In the genomic region with DNA sequence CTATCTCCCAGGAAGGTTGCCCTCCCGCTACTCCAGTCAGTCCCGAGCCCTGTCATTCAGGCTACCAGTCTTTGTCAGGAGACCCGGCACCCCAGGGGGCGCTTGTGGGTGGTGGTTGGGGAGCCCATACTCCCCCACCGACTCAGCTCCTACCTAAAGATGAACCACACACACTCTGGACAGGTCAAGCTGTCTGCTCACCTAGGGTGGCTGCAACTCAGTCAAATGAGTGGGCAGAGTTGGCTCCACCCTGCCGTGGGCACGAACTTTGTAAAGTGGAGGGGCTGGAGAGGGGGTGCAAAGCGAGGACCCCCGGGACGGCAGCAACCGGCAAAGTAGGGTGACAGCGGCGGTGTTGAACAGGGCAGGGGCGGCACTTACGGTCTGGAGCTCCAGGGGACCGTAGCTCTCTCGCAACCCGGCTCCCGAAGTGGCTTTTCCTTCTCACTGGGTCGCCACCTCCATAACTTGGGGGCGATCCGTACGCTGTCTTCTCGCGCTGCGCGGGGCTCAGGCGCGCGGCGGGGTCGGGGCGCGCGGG, we compare ENCODE assay signal across 9 mouse cellular contexts. TPM values are rescaled to one million over a fixed set of nuclear protein-coding genes. Genes with fewer than 3 reads are reported as not detected.
A peak's percentile ranks its signal among the peaks of the same experiment; 100 is the strongest.
DNase-seq lines count a peak whose midpoint lies in the region; ATAC-seq and TF ChIP-seq lines count a peak whose summit lies in the region.
"Had no signal": no experiment of that assay in that cellular context is flagged by ENCODE, and none has a peak within 500 bp of the region (broad histone marks: within the 10 kb centered on the region; RNA-seq: fewer than 3 reads in every experiment).

No protein-coding gene starts in this region.

- peak; percentile 48 for DNase-seq in gastrocnemius, adult 2 months
- DNase-seq in gastrocnemius, postnatal 36 days: no peak
- no peak for DNase-seq in testis, postnatal 14 days (ENCODE audit: low spot score)
- DNase-seq in embryo, embryonic 10.5 days (ENCODE audit: low spot score): no peak
- DNase-seq in adrenal gland, postnatal 4 days (ENCODE audit: low spot score in 2 of 2): no peak

- H3K4me2 ChIP-seq in intestine, embryonic 15.5 days (replicated peaks): peak overlapping the region; percentile 97
- peak overlapping the region; percentile 77 for H3K4me2 ChIP-seq in midbrain, embryonic 16.5 days (ENCODE audit: low read length)

- WGBS in intestine, embryonic 15.5 days: 2% methylated on average over 35 of the region's 35 CpGs
- WGBS in midbrain, embryonic 16.5 days: under 1% methylated on average over 34 of the region's 35 CpGs

- ATAC-seq in intestine, embryonic 15.5 days: peak; percentile 6; the same call in 1 of the 2 replicates
- ATAC-seq in midbrain, embryonic 16.5 days: peak; percentile 6; the same call in 1 of the 2 replicates

- TF ChIP-seq POLR2A in testis, adult 2 months (IDR thresholded peaks at IDR 0.05; ENCODE audit: control insufficient read depth, low read depth, low read length): no peak

- H3K4me1 ChIP-seq in testis, adult 2 months (ENCODE audit: control insufficient read depth, insufficient read depth, low read length): peaks cover 12% of the 10 kb centered on the region
- peaks cover 21% of the 10 kb centered on the region for H3K4me1 ChIP-seq in intestine, embryonic 15.5 days (replicated peaks)
- peaks cover 37% of the 10 kb centered on the region for H3K4me1 ChIP-seq in midbrain, embryonic 16.5 days (ENCODE audit: control insufficient read depth, insufficient read depth, low read length)

- intact Hi-C loops in gastrocnemius, adult 2 months (cut with DNase I): loop anchor here (1.0 to 2.0 kb wide), 3 partner anchors 59 to 153 kb away; partner anchors contain the start of gene Acsf3
- intact Hi-C loops in gastrocnemius, postnatal 36 days (cut with DNase I): loop anchor here (2.0 to 5.0 kb wide), 2 partner anchors 55 to 151 kb away; partner anchors contain the start of gene Pabpn1l

- H3K4me3 ChIP-seq in gastrocnemius, adult 2 months: peak overlapping the region; percentile 94
- H3K4me3 ChIP-seq in testis, adult 2 months (ENCODE audit: control insufficient read depth, low read depth, low read length): peak overlapping the region; percentile 75
- peak overlapping the region; percentile 67 for H3K4me3 ChIP-seq in intestine, embryonic 15.5 days (replicated peaks)
- peak overlapping the region; percentile 90 for H3K4me3 ChIP-seq in midbrain, embryonic 16.5 days (ENCODE audit: low read depth, low read length)

- peak overlapping the region; percentile 66 for H3K9ac ChIP-seq in intestine, embryonic 15.5 days
- peak overlapping the region; percentile 95 for H3K9ac ChIP-seq in midbrain, embryonic 16.5 days (ENCODE audit: low read depth, low read length)

- H3K27me3 ChIP-seq in testis, adult 2 months (ENCODE audit: control insufficient read depth, insufficient read depth, low read length): no peaks in the 10 kb centered on the region
- H3K27me3 ChIP-seq in intestine, embryonic 15.5 days (replicated peaks): peaks cover 67% of the 10 kb centered on the region
- no peaks in the 10 kb centered on the region for H3K27me3 ChIP-seq in midbrain, embryonic 16.5 days (ENCODE audit: control insufficient read depth, insufficient read depth, low read depth, low read length)

- TF ChIP-seq CTCF in gastrocnemius, adult 2 months (IDR thresholded peaks at IDR 0.05): no peak
- no peak for TF ChIP-seq CTCF in testis, adult 2 months (IDR thresholded peaks at IDR 0.05; ENCODE audit: control insufficient read depth, insufficient read depth, insufficient replicate concordance, low read depth, low read length)

- no peaks in the 10 kb centered on the region for H3K36me3 ChIP-seq in testis, adult 2 months (ENCODE audit: control insufficient read depth, insufficient read depth, low read length)
- no peaks in the 10 kb centered on the region for H3K36me3 ChIP-seq in intestine, embryonic 15.5 days
- H3K36me3 ChIP-seq in midbrain, embryonic 16.5 days (ENCODE audit: control insufficient read depth, insufficient read depth, low read length): no peaks in the 10 kb centered on the region

- peak overlapping the region; percentile 92 for H3K27ac ChIP-seq in gastrocnemius, adult 2 months
- H3K27ac ChIP-seq in testis, adult 2 months (ENCODE audit: control insufficient read depth, insufficient read depth, low read depth, low read length): no peak overlapping the region
- 0 out of 2 replicates have a peak overlapping the region, but pooled peaks have one; percentile 48 for H3K27ac ChIP-seq in intestine, embryonic 15.5 days
- peak overlapping the region; percentile 94 for H3K27ac ChIP-seq in midbrain, embryonic 16.5 days (ENCODE audit: low read length)

- no peaks in the 10 kb centered on the region for H3K9me3 ChIP-seq in intestine, embryonic 15.5 days
- no peaks in the 10 kb centered on the region for H3K9me3 ChIP-seq in midbrain, embryonic 16.5 days (replicated peaks; ENCODE audit: control insufficient read depth, low read length, poor library complexity, severe bottlenecking)

RNA-seq across cellular contexts. Expression of gene Cbfa2t3, which starts 21.4 kb away (rescaled TPM):
- 10 to 100 TPM; 18.8 to 23.4 TPM for total RNA-seq in gastrocnemius, adult 2 months (2021)
- total RNA-seq in gastrocnemius, postnatal 36 days (2021): 10 to 100 TPM; 17.0 to 18.7 TPM
- 0.53 and 0.59 TPM in 2 replicates for polyA plus RNA-seq in testis, adult 2 months (2012; rRNA removed)
- polyA plus RNA-seq in intestine, embryonic 15.5 days (2015; fragmentation: Nextera tagmentation; extraction: Ambion mirVana): 4.6 and 4.7 TPM in 2 replicates
- 17.7 and 17.9 TPM in 2 replicates for polyA plus RNA-seq in midbrain, embryonic 16.5 days (2015; fragmentation: Nextera tagmentation; extraction: Ambion mirVana)
- total RNA-seq in adrenal gland, postnatal 4 days (2021): 10 to 100 TPM; 11.3 to 12.0 TPM

RNA-seq across cellular contexts. Expression of gene Pabpn1l, which starts 55.0 kb away (rescaled TPM):
- not detected for total RNA-seq in gastrocnemius, adult 2 months (2021)
- total RNA-seq in gastrocnemius, postnatal 36 days (2021): not detected
- not detected in 2 replicates for polyA plus RNA-seq in testis, adult 2 months (2012; rRNA removed)
- polyA plus RNA-seq in intestine, embryonic 15.5 days (2015; fragmentation: Nextera tagmentation; extraction: Ambion mirVana): not detected in 2 replicates
- not detected in 2 replicates for polyA plus RNA-seq in midbrain, embryonic 16.5 days (2015; fragmentation: Nextera tagmentation; extraction: Ambion mirVana)
- total RNA-seq in adrenal gland, postnatal 4 days (2021): not detected
- total RNA-seq: heart, adult 18-20 months had no signal
